Mouse (Mus musculus) neural tube, embryonic 14.5 days (tissue): ENCODE measurements around the gene Cxcl1. TPM values are rescaled to one million over a fixed set of nuclear protein-coding genes. Genes with fewer than 3 reads are reported as not detected.

Source experiments
- ATAC-seq: fragments of 200-750 bp; cut with Nextera tagmentation; 2 replicates; pipeline ENCODE4 v1.8.0; 2017; ENCODE audit warnings: low read depth, mild to moderate bottlenecking, moderate TSS enrichment, moderate library complexity
- H3K27ac ChIP-seq: fragments of 300-500 bp; sonication (generic); 2 replicates; pipeline ENCODE4 v1.5.1; 2014; ENCODE audit warnings: low read depth, mild to moderate bottlenecking, control low read depth, low read length, moderate library complexity, mixed read lengths
- H3K27me3 ChIP-seq: fragments of 300-500 bp; sonication (generic); 2 replicates; pipeline ENCODE4 v1.6.1; 2014; ENCODE audit warnings: low read length; ENCODE audit not compliant: control insufficient read depth, insufficient read depth
- H3K36me3 ChIP-seq: fragments of 300-500 bp; sonication (generic); 2 replicates; pipeline ENCODE4 v1.6.1; 2014; ENCODE audit warnings: low read length, mixed read lengths; ENCODE audit not compliant: control insufficient read depth, insufficient read depth
- H3K4me1 ChIP-seq: fragments of 300-500 bp; sonication (generic); 2 replicates; pipeline ENCODE4 v1.6.1; 2014; ENCODE audit warnings: low read length; ENCODE audit not compliant: control insufficient read depth, insufficient read depth
- H3K4me2 ChIP-seq: fragments of 300-500 bp; sonication (generic); 2 replicates; pipeline ENCODE4 v1.6.1; 2014; ENCODE audit warnings: mild to moderate bottlenecking, low read depth, low read length, control low read depth
- H3K4me3 ChIP-seq: fragments of 300-500 bp; sonication (generic); 2 replicates; pipeline ENCODE4 v1.5.1; 2014; ENCODE audit warnings: low read depth, low read length, control low read depth, mixed read lengths
- H3K9ac ChIP-seq: fragments of 300-500 bp; sonication (generic); replicated peaks from 2 replicates; pipeline ENCODE4 v1.6.1; 2014; ENCODE audit warnings: low read depth, mild to moderate bottlenecking, control low read depth, low read length, mixed read lengths
- H3K9me3 ChIP-seq: fragments of 300-500 bp; sonication (generic); 2 replicates; pipeline ENCODE4 v1.6.1; 2016; ENCODE audit warnings: low read length; ENCODE audit not compliant: control insufficient read depth
- WGBS: fragments of 180-500 bp; shearing (Covaris S2); extraction: QIAGEN DNeasy Blood & Tissue Kit; methylation state at CpG from one replicate; pipeline ENCODE4 v1.1.7; 2014; 5-methylcytosine and 5-hydroxymethylcytosine counted together
- polyA plus RNA-seq: library from polyadenylated mRNA; unstranded; fragments of >200 nt; fragmentation: Nextera tagmentation; extraction: Ambion mirVana; gene quantifications from 2 replicates; pipeline ENCODE4 v1.2.1, GENCODE M21; 2014

Cxcl1 gene
- polyA plus RNA-seq, 1 experiment from 2014 or later: not detected

DNA sequence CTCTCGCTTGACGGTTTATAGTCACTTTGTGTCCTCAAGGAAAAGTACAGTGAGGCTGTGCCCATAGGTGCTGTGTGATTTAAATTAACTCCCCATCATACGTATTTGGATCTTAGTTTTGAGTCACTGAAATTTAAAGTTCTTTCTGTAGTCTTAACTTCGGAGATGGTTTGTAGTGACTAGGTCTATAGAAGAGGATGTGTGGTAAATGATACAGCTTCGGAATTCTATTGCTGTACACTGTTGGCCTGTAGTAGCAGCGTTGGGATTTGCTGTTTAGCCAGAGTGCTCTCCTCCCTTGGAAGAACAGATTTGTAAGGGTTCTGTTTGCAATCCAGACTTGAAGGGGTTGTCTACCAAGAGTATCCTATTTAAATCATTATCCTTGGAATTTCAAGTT lies 40.9 kb downstream of the Cxcl1 start:
- H3K4me1 ChIP-seq: peaks cover 7% of the 10 kb centered on the region
- H3K9me3 ChIP-seq: no peaks in the 10 kb centered on the region
- peak overlapping the region; percentile 61 for H3K4me2 ChIP-seq
- peak overlapping the region; percentile 94 for H3K9ac ChIP-seq
- peak overlapping the region; percentile 97 for H3K27ac ChIP-seq
- H3K27me3 ChIP-seq: no peaks in the 10 kb centered on the region
- peak; percentile 28 for ATAC-seq
- WGBS: 7% methylated on average over 6 of the region's 6 CpGs
- H3K4me3 ChIP-seq: peak overlapping the region; percentile 63
- H3K36me3 ChIP-seq: 0 out of 2 replicates have a peak, but pooled peaks cover 3% of the 10 kb centered on the region

DNA sequence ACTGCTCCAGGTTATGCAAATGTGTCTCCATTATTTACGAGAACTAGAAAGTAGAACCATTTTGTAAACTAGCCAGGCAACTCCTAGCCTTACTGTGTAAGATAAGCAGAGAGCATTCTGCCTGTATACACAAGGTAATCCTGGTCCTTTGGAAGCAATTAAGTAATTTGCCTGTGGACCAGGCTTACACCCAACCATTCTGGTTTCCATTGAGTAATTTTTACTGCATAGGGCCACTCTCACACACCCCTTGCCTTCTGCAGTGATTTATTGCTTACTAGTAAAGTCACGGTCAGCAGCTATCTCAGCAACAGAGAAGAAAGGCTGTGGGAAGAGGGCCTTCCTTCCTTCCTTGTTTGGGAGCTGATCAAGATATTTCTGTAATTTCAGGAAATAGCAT lies 45.7 kb downstream of the Cxcl1 start:
- Histone ChIP-seq H3K27ac (no peak overlapping the region), H3K4me1 (peaks cover 7% of the 10 kb centered on the region), H3K9me3 (no peaks in the 10 kb centered on the region), H3K36me3 (0 out of 2 replicates have a peak, but pooled peaks cover 3% of the 10 kb centered on the region), H3K9ac (no peak overlapping the region), H3K4me3 (no peak overlapping the region), H3K4me2 (no peak overlapping the region), H3K27me3 (no peaks in the 10 kb centered on the region)
- no peak; the same call in 1 of the 2 replicates for ATAC-seq
- 24% methylated on average over 2 of the region's 2 CpGs for WGBS

Other genes with a start within 250 kb of the Cxcl1 start
- 0.21 and 0.28 TPM in 2 replicates for gene Cxcl5, start 131.9 kb upstream of the Cxcl1 start, polyA plus RNA-seq
- gene Ppbp, start 122.7 kb upstream of the Cxcl1 start, polyA plus RNA-seq: 0.82 TPM in 1 of 2 replicates, not detected in the other
- 3.2 and 44.9 TPM in 2 replicates for gene Pf4, start 118.8 kb upstream of the Cxcl1 start, polyA plus RNA-seq
- gene Cxcl3, start 105.1 kb upstream of the Cxcl1 start, polyA plus RNA-seq: not detected in 2 replicates
- gene Cxcl15, start 96.7 kb upstream of the Cxcl1 start, polyA plus RNA-seq: not detected in 2 replicates
- gene Cxcl2, start 12.6 kb downstream of the Cxcl1 start, polyA plus RNA-seq: not detected in 2 replicates
- gene Mthfd2l, start 39.9 kb downstream of the Cxcl1 start, polyA plus RNA-seq: 98.7 and 108 TPM in 2 replicates
- gene Epgn, start 136.2 kb downstream of the Cxcl1 start, polyA plus RNA-seq: 0.14 and 0.33 TPM in 2 replicates
- not detected in 2 replicates for gene Ereg, start 183.4 kb downstream of the Cxcl1 start, polyA plus RNA-seq
- gene Areg, start 248.4 kb downstream of the Cxcl1 start, polyA plus RNA-seq: 0.39 and 1.5 TPM in 2 replicates